Mouse (Mus musculus) lung, postnatal 25 days (tissue): ENCODE results near the gene Cdc5l.
"Not testable (repeated sequence)": the region's sequence is repeated elsewhere in the genome, so short reads cannot be mapped to it uniquely, and the experiment has no call there.

Experiments used
- DNase-seq: peaks from one replicate; pipeline ENCODE4 v3.0.0; 2022; ENCODE audit warnings: low spot score

Cdc5l gene

DNA sequence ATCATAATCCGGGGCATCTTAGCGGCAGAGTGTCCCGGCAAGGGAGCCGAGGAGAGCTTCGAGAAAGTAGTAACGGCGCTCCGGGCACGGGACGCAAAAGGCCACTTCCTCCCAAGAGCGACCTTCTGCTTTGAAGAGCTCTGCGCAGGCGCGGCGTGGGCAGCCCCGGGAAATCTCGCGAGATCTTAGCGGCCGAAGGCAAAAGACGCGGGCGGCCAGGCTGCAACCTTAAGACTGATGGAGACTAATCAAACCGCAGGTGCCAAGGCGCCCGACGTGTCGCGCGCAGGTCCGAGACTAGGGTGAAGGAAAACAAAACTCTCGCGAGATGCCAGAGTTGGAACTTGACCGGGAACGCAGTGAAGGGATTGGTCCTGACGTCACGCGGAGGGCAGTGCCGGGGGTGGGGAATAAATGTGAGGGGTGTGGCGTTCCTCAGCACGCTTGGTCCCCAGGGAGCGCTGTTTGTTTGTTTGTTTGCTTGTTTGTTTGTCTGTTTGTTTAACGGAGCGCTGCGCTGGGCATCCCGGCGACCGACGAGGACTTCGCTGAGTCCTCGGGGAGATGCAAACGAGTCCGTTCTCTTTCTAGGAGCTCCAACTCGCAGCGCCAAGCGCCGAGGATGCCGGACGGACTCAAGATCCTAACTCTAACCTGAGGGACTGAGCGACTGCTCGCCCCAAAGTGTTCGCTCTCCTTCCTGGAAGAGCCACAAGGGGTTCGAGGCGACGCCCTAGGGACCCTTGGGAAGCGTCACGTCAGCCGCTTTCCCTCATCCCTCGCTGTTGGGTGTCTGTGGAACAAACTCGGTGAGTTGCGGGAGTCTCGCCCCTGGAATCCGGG is at the start of gene Cdc5l:
Cdc5l (minus strand) TSS at position 319 of the 843 bp plus-strand sequence.
- DNase-seq = peak; percentile 98

DNA sequence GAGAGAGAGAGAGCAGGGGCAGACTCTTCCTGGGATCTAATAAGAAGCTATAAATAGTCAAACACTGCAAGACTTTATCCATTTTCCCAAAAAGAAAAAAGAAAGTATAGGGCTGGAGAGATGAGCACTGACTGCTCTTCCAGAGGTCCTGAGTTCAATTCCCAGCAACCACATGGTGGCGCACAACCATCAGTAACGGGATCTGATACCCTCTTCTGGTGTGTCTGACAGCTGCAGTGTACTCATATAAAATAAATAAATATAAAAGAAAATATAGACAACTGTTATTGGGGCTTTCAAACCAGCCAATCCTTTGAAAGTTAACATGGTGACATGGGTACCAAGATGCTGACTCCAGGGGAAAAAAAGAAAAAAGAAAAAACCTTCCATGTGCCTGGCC is 46.9 kb upstream of the Cdc5l start:
- DNase-seq = no peak

DNA sequence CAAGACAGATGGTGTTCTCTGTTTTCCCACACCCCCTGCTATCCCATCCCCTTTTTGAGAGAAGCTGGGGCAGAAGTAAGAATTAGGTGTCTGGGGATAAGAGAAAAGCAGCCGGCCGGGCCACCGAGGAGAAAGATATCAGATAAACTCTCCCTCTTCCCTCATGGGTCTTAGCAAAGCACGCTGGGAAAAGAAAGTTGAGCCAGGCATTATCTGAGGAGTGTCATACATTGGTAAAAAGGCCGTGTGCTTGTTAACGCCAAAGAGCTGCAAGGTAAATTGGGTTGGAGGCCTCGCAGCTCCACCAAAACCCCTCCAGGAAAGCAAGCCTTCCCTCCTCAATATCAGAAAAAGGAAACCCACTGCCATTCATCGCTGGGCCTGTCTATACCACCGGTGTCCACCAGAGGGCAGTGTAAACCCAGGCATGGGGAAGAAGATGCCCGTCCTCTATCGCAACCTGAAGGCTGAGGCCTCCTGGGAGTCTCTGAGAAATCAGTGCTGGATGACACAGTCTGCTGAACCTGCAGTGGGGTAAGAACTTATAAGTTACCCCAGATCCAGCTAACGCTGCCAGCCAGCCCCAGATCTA is 44.8 kb upstream of the Cdc5l start:
- DNase-seq = peak; percentile 65

DNA sequence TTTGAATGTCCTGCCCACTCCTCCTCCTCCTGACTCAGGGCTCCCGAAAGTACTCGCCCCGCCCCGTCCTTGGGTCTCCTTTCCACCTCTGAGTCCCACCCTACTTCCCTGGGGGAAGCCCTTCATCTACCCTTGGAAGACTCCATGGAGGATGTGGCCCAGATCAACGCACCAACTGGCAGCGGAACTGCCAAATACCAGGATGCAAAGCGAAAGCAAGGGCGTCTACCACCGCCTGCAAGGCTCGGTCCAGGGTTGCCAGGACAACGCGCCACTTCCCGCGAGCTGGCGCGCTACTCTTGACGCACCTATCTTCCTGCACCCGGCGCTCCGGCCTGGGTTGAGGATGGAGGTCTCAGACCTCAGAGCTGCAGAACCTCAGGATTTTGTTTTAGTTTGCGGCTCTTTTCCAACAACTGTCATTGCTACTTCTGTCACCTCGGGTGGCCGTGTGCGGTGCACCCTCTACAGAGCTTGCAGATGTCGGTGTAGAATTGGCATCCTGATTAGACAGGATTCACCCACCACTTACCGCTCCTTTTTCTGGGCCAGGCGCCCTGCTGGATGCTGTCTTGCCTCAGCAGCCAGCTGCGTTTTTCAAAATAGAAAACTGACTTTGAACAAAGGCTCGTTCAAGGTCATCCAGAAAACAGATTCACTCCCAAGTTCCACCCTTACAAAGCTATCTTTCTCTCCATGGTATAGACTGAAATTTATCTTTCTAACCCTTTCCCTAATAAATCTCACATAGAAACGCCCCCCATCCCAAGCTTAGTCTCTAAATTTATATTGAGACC is 41.3 kb upstream of the Cdc5l start, which contains the start of gene Spats1:
Spats1 (minus strand) TSS at position 747 of the 797 bp plus-strand sequence.
- peak; percentile 28 for DNase-seq

DNA sequence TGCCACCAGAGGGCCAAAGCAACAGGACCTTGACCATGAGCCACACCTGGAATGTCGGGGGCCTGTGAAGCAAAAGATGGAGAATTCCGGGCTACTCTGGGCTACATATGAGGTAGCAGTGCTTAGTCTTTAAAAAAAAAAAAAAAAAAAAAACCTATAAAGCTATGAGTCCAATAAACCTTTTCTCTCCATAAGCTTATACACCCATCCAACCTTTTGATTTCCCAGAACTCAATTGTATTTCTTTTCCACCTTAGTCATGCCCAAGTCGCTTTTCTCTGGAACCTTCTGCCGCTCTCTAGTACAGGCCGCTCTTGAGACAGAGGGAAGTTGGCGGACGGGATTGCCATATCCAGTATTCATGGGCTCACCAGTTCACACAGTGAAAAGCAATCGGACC is 40.6 kb upstream of the Cdc5l start:
- DNase-seq = no peak

DNA sequence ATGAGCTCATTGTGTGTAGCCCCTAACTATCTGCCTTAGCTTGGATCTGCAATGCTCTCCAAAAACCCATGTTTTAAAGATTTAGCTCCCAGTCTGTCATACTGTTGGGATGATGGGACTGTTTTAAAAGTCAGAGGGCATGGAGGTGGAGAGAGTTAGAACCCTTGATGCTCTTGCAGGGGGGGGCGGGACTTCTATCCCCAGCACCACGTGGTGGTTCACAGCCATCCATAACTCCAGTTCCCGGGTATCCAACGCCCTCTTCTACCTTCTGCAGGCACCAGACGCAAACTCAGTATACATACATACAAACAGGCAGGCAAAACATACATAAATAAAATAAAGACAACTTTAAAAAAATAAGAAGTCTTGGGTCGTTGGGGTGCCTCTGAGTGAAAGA is 40.1 kb upstream of the Cdc5l start:
- DNase-seq = no peak

DNA sequence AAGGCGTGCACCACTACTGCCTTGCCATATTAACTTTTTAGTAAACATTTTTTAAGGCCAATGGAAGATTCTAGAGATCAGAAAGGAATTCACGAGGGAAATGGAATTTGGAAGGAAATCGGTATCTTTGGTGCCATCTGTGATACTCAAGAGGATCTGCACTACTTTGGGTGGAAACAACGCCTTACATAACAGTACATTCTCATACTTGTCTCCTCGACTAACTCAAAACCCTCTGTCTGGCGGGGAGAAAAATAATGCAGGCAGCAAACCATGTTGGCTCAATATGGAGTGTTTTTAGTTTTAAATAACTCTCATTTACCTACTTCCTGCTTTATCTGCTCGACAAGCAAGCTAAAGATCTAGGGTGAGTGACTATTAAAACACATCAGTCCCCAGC is 37.2 kb upstream of the Cdc5l start:
- DNase-seq = no peak

DNA sequence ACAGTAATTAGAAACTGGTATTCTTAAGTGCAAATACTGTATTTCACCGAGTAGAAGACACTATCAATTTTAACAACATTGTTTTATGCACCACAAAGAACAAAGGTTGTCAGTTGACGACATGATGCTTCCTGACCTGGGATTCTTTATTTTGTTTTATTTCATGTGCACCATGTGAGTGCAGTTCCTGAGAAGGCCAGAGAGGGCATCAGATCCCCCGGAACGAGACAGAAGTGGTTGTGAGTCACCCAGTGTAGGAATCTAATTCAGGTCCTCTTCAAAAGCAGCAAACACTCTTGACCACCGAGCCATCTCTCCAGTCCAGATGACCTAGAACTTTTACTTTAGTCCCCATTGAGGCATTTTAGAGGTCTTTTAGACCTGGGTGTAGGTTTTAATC is 34.8 kb upstream of the Cdc5l start:
- no peak for DNase-seq

DNA sequence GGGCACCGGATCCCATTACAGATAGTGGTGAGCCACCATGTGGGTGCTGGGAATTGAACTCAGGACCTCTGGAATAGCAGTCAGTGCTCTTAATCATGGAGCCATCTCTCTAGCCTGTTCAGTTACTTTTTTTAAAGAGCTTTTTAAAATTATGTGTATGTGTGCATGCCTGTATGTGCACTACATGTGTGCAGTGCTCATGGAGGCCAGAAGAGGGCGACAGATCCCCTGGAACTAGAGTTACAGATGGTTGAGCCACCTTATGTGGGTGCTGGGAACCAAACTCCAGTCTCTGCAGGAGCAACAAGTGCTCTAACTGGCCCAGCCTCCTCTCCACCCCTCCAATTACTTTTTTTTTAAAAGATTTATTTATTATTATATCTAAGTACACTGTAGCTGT is 33.2 kb upstream of the Cdc5l start:
- DNase-seq = no peak

DNA sequence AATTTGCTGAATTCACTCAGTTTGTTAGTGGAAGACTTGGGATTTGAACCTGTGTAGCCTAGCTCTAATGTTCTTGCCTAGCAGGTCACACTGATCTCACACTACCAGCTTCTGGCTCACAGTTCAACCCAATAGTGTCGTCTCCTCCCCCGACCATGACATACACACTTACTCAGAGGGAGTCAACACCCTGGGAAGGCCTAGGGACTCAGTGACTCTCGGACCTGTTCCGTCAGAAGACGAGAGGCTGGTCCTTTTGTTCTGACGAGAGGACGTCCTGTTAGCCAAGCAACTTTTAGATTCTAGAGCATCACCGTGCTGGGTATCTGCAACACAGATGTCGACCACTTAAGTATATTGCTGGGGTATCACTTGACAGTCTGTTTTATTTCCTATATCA is 30.7 kb upstream of the Cdc5l start:
- no peak for DNase-seq

DNA sequence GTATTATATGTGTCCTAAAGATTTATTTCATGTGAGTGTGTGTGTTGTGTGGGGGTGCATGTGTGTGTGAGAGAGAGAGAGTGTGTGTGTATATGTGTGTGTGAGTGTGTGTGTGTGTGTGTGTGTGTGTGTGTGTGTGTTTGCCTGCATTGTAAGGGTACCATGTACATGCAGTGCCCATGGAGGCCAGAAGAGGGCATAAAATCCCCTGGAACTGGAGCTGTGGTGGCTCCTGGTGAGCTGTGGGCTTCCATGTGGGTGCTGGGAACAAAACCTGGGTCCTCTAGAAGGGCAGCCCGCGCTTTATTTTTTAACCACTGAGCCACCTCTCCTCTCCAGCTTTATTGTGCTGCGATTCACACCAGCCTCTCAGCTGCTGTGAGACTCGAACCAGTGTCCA is 29.0 kb upstream of the Cdc5l start:
- DNase-seq = no peak

DNA sequence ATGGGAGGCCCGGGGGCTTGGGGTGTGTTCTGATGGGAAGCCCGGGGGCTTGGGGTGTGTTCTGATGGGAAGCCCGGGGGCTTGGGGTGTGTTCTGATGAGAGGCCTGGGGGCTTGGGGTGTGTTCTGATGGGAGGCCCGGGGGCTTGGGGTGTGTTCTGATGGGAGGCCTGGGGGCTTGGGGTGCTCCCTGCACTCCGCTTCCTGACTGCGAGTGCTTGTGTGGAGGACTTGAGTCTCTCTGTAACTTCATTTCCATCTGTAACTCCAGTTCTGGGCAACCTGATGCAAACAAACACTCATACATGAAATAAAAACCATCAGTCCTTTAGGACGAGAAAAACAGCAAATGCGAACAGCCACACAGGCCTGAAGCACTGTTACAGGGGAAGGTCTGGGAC is 25.5 kb upstream of the Cdc5l start:
- DNase-seq = no peak

DNA sequence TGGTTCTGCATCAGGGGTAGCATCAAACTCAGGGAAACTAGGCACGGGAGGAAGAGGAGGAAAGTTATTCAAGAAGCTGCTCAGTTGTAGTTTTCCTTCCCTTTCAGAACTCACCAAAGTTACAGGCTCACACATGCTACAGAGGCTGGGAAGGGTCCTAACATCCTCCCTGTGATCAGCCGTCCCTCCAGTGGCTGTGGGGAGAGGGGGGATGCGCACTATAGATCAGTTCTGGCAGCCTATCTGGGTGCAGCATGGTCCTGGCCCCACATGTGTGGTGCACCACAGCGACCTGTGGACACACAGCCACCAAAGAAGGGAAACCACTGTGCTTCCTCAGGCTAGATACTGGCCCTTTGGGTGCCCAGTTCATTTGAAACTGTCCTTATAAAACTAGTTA is 25.0 kb upstream of the Cdc5l start:
- DNase-seq = no peak

DNA sequence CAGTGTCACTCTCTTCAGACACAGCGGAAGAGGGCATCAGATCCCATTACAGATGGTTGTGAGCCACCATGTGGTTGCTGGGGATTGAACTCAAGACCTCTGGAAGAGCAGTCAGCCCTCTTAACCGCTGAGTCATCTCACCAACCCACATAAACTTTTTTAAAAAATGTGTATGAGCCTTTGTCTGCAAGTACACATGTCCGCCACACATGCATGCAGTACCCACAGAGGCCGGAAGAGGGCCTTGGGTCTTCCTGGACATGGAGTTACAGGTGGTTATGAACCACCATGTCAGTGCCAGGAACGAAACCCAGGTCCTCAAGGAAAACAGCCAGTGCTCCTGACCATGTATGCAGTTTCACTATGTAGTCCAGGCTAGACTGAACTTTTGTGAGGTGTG is 23.9 kb upstream of the Cdc5l start:
- no peak for DNase-seq

DNA sequence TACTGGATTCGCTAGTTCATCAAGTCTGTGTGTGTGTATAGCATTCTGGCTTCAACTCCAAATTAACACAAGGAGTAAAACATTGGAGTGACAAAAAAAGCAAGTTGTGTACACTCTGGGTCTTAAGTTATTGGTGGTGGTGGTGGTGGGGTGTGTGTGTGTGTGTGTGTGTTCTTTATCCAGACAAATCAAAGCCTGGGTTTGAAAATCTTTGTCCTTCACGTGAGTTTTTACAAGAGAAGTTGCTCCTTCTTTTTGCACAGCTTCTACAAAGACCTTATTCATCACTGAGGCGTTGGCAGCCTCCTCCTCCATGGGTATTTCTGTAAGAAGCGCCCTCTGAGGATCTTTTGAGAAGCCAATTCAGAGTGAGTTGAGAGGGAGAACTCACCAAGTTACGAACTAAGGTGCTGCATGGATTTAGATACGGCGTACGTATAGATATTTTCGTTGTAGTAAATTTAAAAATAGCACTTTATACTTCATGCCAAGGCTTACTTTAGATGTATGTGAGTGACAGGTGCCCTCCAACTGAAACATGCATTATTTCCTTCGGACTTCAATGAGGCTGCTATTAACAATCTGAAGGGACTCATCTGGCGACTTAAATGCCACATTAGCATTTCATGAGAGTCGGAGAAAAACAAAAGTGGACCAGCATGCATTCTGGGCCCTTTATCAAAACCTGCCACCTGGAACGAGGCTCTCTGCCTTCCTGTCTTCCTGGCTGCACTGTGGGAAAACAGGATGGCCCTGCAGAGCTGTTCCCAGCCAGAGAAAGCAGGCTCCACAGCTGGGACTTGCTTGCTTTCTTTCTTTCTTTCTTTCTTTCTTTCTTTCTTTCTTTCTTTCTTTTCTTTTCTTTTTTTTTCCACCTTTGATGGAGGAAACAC is 23.0 kb upstream of the Cdc5l start:
- DNase-seq = no peak

DNA sequence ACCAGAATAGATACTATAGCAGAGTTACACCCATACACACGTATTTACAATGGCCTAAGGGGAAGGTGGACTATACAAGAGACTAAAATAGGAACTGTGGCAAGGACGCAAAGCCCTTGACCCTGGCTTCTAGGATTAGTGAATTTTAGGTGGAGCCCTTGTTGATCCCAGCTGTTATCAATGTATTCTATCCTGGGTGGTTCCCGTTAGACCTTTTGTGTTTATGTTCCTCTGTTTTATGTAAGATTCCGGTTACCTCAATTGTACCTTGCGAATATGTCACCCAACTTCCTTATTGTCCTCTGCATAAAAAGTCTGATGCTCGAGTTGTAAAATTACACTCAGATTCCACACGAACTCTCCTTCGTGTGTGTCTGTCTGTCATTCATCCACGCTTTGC is 22.2 kb upstream of the Cdc5l start:
- DNase-seq = not testable (repeated sequence)

DNA sequence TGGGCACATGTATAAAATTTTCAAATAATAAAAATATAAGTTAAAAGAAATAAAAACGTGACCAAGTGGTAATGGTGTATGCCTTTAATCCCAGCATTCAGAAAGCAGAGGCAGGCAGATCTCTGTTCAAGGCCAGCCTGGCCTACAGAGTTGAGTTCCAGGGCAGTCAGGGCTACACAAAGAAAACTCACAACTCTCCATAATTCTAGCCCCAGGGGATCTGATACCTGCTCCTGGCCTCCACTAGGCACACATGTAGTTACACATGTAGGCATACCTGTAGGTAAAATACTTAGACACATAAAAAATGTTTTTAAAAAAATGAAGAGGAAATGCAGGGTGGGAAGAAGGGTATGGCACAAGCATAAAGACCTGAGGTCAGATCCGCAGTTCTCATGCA is 21.3 kb upstream of the Cdc5l start:
- no peak for DNase-seq

DNA sequence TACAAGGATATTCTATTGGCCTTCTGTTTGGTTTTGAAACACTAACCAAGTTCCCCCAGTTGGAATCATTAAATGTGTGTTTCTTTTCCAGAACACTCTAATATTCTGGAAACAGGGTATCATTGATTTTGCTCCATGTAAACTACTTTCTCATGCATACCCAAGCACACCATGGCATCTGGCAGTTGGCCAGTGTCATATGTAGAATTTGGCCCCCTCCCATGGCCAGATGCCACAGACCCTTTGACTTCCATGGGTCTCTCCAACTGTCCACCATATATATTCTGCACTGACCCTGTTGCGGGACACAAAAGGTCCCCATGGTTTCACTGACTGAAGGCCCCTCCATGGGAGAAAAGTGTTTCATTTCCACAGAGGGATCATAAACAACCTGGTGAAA is 18.7 kb upstream of the Cdc5l start:
- DNase-seq = no peak

DNA sequence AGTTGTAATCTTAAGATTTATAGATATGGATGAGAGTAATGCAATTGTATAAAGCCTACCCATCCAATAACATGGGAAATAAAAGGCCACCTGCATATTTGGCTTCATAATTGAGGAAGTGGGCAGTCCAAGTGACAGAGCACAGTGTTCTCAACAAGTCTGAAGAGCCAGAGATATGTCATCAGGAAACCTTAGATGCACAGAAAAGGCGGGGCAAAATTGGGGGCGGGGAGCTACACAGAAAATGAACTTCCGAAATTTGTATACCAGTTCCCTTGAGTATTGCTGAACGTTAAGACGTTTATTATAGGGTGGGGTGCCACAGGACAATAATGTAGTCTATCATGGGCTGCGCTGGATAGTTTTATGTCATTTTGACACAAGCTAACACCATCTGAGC is 16.6 kb upstream of the Cdc5l start:
- DNase-seq = no peak

DNA sequence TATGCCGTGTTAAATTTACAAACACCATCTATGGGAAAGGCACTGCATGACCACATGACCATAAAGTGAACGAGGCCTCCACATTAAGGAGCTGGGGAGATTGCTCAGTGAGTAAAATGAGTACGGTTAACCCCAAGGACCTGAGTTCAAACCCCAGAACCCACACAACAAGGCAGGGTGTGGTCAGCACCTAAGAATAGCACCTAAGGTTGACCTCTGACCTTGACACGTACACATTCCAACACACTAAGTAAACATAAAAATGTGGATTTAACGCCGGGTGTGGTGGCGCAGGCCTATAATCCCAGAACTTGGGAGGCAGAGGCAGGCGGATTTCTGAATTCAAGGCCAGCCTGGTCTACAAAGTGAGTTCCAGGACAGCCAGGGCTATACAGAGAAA is 16.0 kb upstream of the Cdc5l start:
- DNase-seq = no peak

DNA sequence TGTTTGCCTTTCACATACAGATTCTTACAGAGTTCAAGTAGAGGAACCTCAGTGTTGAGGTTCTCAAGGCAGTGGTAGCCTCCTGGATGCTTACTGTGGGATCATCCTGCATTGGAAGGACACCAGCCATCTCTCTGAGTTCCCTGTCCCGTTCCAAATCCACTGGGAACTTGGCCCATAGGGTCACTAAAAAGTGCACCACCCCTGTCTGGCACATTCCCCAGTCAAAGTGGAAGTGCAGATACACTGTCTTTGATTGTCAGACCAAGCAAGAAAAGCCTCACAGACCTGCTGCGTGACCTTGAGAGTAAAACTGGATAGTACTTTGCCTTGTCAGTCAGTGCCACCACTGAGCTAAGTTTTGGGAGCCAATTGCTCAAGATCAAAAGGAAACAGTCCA is 13.5 kb upstream of the Cdc5l start:
- no peak for DNase-seq

DNA sequence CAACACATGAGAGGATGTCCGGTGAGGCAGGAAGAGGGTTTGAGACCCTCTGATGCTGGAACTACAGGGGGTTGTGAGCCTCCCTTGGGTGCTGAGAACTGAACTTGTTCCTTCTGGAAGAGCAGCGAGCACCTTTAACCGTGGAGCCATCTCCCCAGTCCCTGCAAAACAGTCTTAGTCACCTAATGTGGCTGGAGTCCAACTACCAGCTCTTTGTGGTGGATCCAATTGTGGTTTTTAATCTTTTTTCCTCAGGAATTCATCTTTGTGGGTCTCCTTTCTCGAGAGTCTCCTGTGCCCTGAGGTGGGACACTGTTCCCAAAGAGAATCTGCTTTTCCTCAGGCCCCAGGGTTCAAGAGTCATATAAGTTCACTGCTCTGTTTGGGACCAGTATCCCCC is 12.4 kb upstream of the Cdc5l start:
- no peak for DNase-seq
